Mouse (Mus musculus) liver, postnatal 0 days (tissue): ENCODE results near the gene Slc22a13. TPM values are rescaled to one million over a fixed set of nuclear protein-coding genes. Genes with fewer than 3 reads are reported as not detected.

Source experiments
- ATAC-seq: fragments of 200-750 bp; cut with Nextera tagmentation; 2 replicates; pipeline ENCODE4 v1.8.0; 2017; ENCODE audit warnings: mild to moderate bottlenecking, moderate library complexity
- DNase-seq: peaks from one replicate; pipeline ENCODE4 v3.0.0-alpha.2; 2016
- H3K27ac ChIP-seq: fragments of 300-500 bp; sonication (generic); 2 replicates; pipeline ENCODE4 v1.5.1; 2014; ENCODE audit warnings: antibody characterized with exemption, moderate library complexity, mild to moderate bottlenecking, low read depth
- H3K27me3 ChIP-seq: fragments of 300-500 bp; sonication (generic); 2 replicates; pipeline ENCODE4 v1.6.1; 2014; ENCODE audit warnings: low read length, control low read depth, mixed read lengths; ENCODE audit not compliant: insufficient read depth
- H3K36me3 ChIP-seq: fragments of 300-500 bp; sonication (generic); replicated peaks from 2 replicates; pipeline ENCODE4 v1.6.1; 2014; ENCODE audit warnings: mild to moderate bottlenecking, control low read depth, low read length, moderate library complexity, mixed read lengths; ENCODE audit not compliant: insufficient read depth
- H3K4me1 ChIP-seq: fragments of 300-500 bp; sonication (generic); 2 replicates; pipeline ENCODE4 v1.6.1; 2014; ENCODE audit warnings: antibody characterized with exemption, mild to moderate bottlenecking, control low read depth; ENCODE audit not compliant: insufficient read depth
- H3K4me2 ChIP-seq: fragments of 300-500 bp; sonication (generic); 2 replicates; pipeline ENCODE4 v1.6.1; 2014; ENCODE audit warnings: low read depth, mild to moderate bottlenecking, low read length, moderate library complexity, mixed read lengths
- H3K4me3 ChIP-seq: fragments of 300-500 bp; sonication (generic); 2 replicates; pipeline ENCODE4 v1.5.1; 2014; ENCODE audit warnings: low read depth, low read length
- H3K9ac ChIP-seq: fragments of 300-500 bp; sonication (generic); replicated peaks from 2 replicates; pipeline ENCODE4 v1.6.1; 2014; ENCODE audit warnings: mild to moderate bottlenecking, moderate library complexity
- H3K9me3 ChIP-seq: fragments of 300-500 bp; sonication (generic); 2 replicates; pipeline ENCODE4 v1.6.1; 2016; ENCODE audit warnings: mild to moderate bottlenecking, control low read depth, low read length, mixed read lengths
- CTCF ChIP-seq: sonication (generic); IDR thresholded peaks from 2 replicates; pipeline ENCODE4 v1.5.1; 2016; ENCODE audit warnings: antibody characterized with exemption, low read depth
- EP300 ChIP-seq: IDR thresholded peaks from 2 replicates; pipeline ENCODE4 v1.6.1; 2016; ENCODE audit warnings: antibody characterized with exemption, low read depth, mild to moderate bottlenecking
- WGBS: fragments of 180-500 bp; shearing (Covaris S2); extraction: QIAGEN DNeasy Blood & Tissue Kit; methylation state at CpG from one replicate; pipeline ENCODE4 v1.1.7; 2014; ENCODE audit not compliant: insufficient replicate concordance; 5-methylcytosine and 5-hydroxymethylcytosine counted together
- polyA plus RNA-seq: library from polyadenylated mRNA; unstranded; fragments of >200 nt; fragmentation: Nextera tagmentation; extraction: Ambion mirVana; gene quantifications from 2 replicates; pipeline ENCODE4 v1.2.1, GENCODE M21; 2015

Slc22a13 gene
- polyA plus RNA-seq: not detected in 2 replicates

- WGBS: 81% methylated on average over 4 of the region's 4 CpGs
- H3K27me3 ChIP-seq: no peaks in the 10 kb centered on the region
These were observed at the start of gene Slc22a13 for GRCm38 (mm10) chr9:119208998-119209397. Slc22a13 (minus strand) TSS chr9:119209098.

DNA sequence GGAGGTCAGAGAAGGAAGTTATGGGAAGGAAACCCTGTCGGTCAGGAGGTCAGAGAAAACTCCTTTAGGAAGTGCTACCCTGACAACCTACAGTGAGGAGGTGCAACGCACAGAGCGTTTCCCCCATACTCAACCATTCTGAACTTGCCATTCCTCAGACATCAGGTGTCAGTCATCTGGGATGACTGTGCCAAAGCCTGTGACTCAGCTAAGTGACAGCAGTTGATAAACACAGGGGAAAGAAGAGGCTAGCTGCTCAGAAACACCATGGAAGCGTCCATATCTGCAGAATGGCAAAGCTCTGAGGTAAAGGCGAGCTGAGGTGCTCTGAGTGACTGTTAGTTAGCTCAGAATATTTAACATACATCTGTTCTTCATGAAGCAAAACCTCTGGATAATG, 49.2 kb upstream of the Slc22a13 start:
- Histone ChIP-seq H3K9me3 (no peaks in the 10 kb centered on the region), H3K27ac (no peak overlapping the region), H3K4me2 (no peak overlapping the region), H3K4me3 (no peak overlapping the region), H3K36me3 (peaks cover 52% of the 10 kb centered on the region), H3K4me1 (no peaks in the 10 kb centered on the region), H3K27me3 (no peaks in the 10 kb centered on the region), H3K9ac (no peak overlapping the region)
- no peak for ATAC-seq
- WGBS: 73% methylated on average over 5 of the region's 5 CpGs
- DNase-seq: no peak
- TF ChIP-seq CTCF (no peak), EP300 (no peak)

More at GRCm38 (mm10) chr9:119208998-119209397, at the start of gene Slc22a13:
- ATAC-seq: no peak
- H3K4me2 ChIP-seq: no peak within 1 kb of the TSS
- TF ChIP-seq EP300: no peak
- no peak within 1 kb of the TSS for H3K27ac ChIP-seq
- no peaks in the 10 kb centered on the region for H3K4me1 ChIP-seq
- H3K36me3 ChIP-seq: no peaks in the 10 kb centered on the region
- H3K4me3 ChIP-seq: no peak within 1 kb of the TSS
- H3K9ac ChIP-seq: no peak within 1 kb of the TSS
- H3K9me3 ChIP-seq: no peaks in the 10 kb centered on the region; the same call in 1 of the 2 replicates
- DNase-seq: no peak

GRCm38 (mm10) chr9:119256161-119256560, 47.3 kb upstream of the Slc22a13 start:
- H3K36me3 ChIP-seq: peaks cover 47% of the 10 kb centered on the region
- no peak for DNase-seq
- TF ChIP-seq EP300 (no peak), CTCF (no peak)
- no peaks in the 10 kb centered on the region for H3K9me3 ChIP-seq
- H3K27me3 ChIP-seq: no peaks in the 10 kb centered on the region
- no peak overlapping the region for H3K9ac ChIP-seq
- no peaks in the 10 kb centered on the region for H3K4me1 ChIP-seq
- H3K27ac ChIP-seq: no peak overlapping the region
- H3K4me3 ChIP-seq: no peak overlapping the region
- no peak overlapping the region for H3K4me2 ChIP-seq
- ATAC-seq: no peak
- WGBS: 93% methylated on average over 12 of the region's 12 CpGs

GRCm38 (mm10) chr9:119255096-119255495, 46.2 kb upstream of the Slc22a13 start:
- H3K27ac ChIP-seq: no peak overlapping the region
- H3K4me3 ChIP-seq: no peak overlapping the region
- peaks cover 55% of the 10 kb centered on the region for H3K36me3 ChIP-seq
- no peak for ATAC-seq
- H3K27me3 ChIP-seq: no peaks in the 10 kb centered on the region
- H3K4me2 ChIP-seq: no peak overlapping the region
- WGBS: 90% methylated on average over 1 of the region's 1 CpGs
- no peaks in the 10 kb centered on the region for H3K4me1 ChIP-seq
- H3K9ac ChIP-seq: no peak overlapping the region
- no peak for DNase-seq
- H3K9me3 ChIP-seq: no peaks in the 10 kb centered on the region
- TF ChIP-seq CTCF: no peak
- no peak for TF ChIP-seq EP300

DNA sequence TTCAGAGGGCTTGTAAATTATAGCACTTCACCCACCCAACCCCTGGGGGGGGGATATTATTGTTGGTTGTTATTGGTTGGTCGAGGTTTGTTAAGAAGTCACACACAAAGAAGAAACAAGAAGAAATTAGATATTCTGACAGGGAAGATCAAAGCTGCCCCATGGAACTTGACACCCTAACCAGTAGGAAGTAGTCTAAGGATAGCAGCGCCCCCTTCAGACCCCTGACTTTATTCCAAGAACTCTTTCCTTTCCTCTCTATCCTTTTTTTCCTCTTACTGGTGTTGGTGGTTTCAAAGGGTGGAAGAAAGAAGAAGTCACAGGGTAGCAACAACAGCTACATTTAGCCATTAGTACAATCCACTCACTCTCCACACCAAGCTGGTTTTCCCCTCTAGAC, 45.3 kb upstream of the Slc22a13 start:
- 76% methylated on average over 2 of the region's 2 CpGs for WGBS
- ATAC-seq (no peak), DNase-seq (no peak)
- Histone ChIP-seq H3K27me3 (no peaks in the 10 kb centered on the region), H3K9ac (no peak overlapping the region), H3K27ac (no peak overlapping the region), H3K4me2 (no peak overlapping the region), H3K9me3 (no peaks in the 10 kb centered on the region), H3K36me3 (peaks cover 54% of the 10 kb centered on the region), H3K4me1 (no peaks in the 10 kb centered on the region), H3K4me3 (no peak overlapping the region)
- no peak for TF ChIP-seq CTCF
- TF ChIP-seq EP300: no peak

- peaks cover 31% of the 10 kb centered on the region for H3K36me3 ChIP-seq
- H3K4me1 ChIP-seq: no peaks in the 10 kb centered on the region
- no peak for DNase-seq
- H3K27ac ChIP-seq: peak overlapping the region; percentile 23
- H3K4me3 ChIP-seq: no peak overlapping the region
- TF ChIP-seq CTCF: no peak
- H3K9ac ChIP-seq: no peak overlapping the region
- no peaks in the 10 kb centered on the region for H3K9me3 ChIP-seq
- WGBS: 45% methylated on average over 5 of the region's 5 CpGs
- no peak overlapping the region for H3K4me2 ChIP-seq
- H3K27me3 ChIP-seq: no peaks in the 10 kb centered on the region
- no peak for ATAC-seq
These were observed 39.1 kb upstream of the Slc22a13 start for GRCm38 (mm10) chr9:119247996-119248395.

GRCm38 (mm10) chr9:119246826-119247225, 37.9 kb upstream of the Slc22a13 start:
- Histone ChIP-seq H3K4me1 (no peaks in the 10 kb centered on the region), H3K27ac (no peak overlapping the region), H3K9me3 (no peaks in the 10 kb centered on the region), H3K4me2 (no peak overlapping the region), H3K4me3 (no peak overlapping the region), H3K27me3 (no peaks in the 10 kb centered on the region), H3K9ac (no peak overlapping the region), H3K36me3 (peaks cover 31% of the 10 kb centered on the region)
- no peak for ATAC-seq
- WGBS: 84% methylated on average over 5 of the region's 5 CpGs
- peak; percentile 24 for DNase-seq
- TF ChIP-seq EP300 (no peak), CTCF (peak; percentile 36)
